Mouse (Mus musculus): ENCODE data around the gene Pbx1.

GRCm38 (mm10) chr1:168406291-168406675 is 25.8 kb downstream of the Pbx1 start:
- TF ChIP-seq CTCF (IDR thresholded peaks at IDR 0.05; ENCODE audit: low read depth) (no peak), EP300 (optimal IDR thresholded peaks at IDR 0.05) (no peak)
